Mouse (Mus musculus) MEL (cell line): ENCODE measurements at regions not wholly inside any gene's neighbourhood (a gene's known extent, or its start where the extent isn't known, plus 50 kb on each side); places are given as distances from the start of the nearest gene placed in this dataset.

ENCODE experiments used
- CTCF ChIP-seq, 3 experiments: IDR thresholded peaks in 2 of 3; conservative IDR thresholded peaks in 1 of 3; 2 replicates each; pipeline ENCODE4 v1.5.1; 2011 to 2012; ENCODE audit warnings: low read length in 3 of 3, low read depth in 2 of 3, mild to moderate bottlenecking in 2 of 3, improper control_type of control experiment in 1 of 3, inconsistent platforms in 1 of 3, mixed read lengths in 1 of 3, moderate library complexity in 1 of 3; ENCODE audit not compliant: control insufficient read depth in 1 of 3, insufficient read depth in 1 of 3, poor library complexity in 1 of 3, severe bottlenecking in 1 of 3
- E2F4 ChIP-seq: IDR thresholded peaks from 2 replicates; pipeline ENCODE4 v1.6.1; 2011; ENCODE audit warnings: low read depth, low read length, improper control_type of control experiment, borderline replicate concordance
- JUND ChIP-seq: IDR thresholded peaks from 2 replicates; pipeline ENCODE4 v1.6.1; 2011; ENCODE audit warnings: low read depth, mild to moderate bottlenecking, improper control_type of control experiment, low read length
- POLR2A ChIP-seq, 2 experiments: IDR thresholded peaks; 2 replicates each; pipeline ENCODE4 v1.6.1; 2011 to 2012; ENCODE audit warnings: low read length in 2 of 2, mild to moderate bottlenecking in 2 of 2, control low read depth in 1 of 2, improper control_type of control experiment in 1 of 2, low read depth in 1 of 2, moderate library complexity in 1 of 2; ENCODE audit not compliant: control insufficient read depth in 1 of 2, insufficient read depth in 1 of 2, poor library complexity in 1 of 2
- POLR2AphosphoS2 ChIP-seq: IDR thresholded peaks from 2 replicates; pipeline ENCODE4 v1.6.1; 2011; ENCODE audit warnings: low read length, improper control_type of control experiment
- SIN3A ChIP-seq: IDR thresholded peaks from 2 replicates; pipeline ENCODE4 v1.6.1; 2012; ENCODE audit warnings: low read length, improper control_type of control experiment, inconsistent platforms
- SMC3 ChIP-seq: IDR thresholded peaks from 2 replicates; pipeline ENCODE4 v1.6.1; 2011; ENCODE audit warnings: low read depth, low read length, improper control_type of control experiment
- TCF12 ChIP-seq: IDR thresholded peaks from 2 replicates; pipeline ENCODE4 v1.6.1; 2014; ENCODE audit warnings: low read depth, mild to moderate bottlenecking, inconsistent platforms, low read length, improper control_type of control experiment, moderate library complexity
- USF1 ChIP-seq: IDR thresholded peaks from 2 replicates; pipeline ENCODE4 v1.6.1; 2014; ENCODE audit warnings: low read depth, mild to moderate bottlenecking, inconsistent platforms, low read length, improper control_type of control experiment, moderate library complexity

GRCm38 (mm10) chrX:50588892-50589291, 160.6 kb upstream of the Olfr1324 start:
- TF ChIP-seq POLR2A (IDR thresholded peaks at IDR 0.05; ENCODE audit: control insufficient read depth in 1 of 2, insufficient read depth in 1 of 2, low read depth in 1 of 2, low read length in 2 of 2, poor library complexity in 1 of 2) (no peak), CTCF (IDR thresholded peaks at IDR 0.05 in 2 of 3, conservative IDR thresholded peaks at IDR 0.05 in 1 of 3; ENCODE audit: control insufficient read depth in 1 of 3, insufficient read depth in 1 of 3, low read depth in 2 of 3, low read length in 3 of 3, poor library complexity in 1 of 3, severe bottlenecking in 1 of 3) (no peak), SIN3A (no peak), E2F4 (no peak), USF1 (no peak), POLR2AphosphoS2 (no peak), JUND (no peak), SMC3 (no peak), TCF12 (no peak)
